Mouse (Mus musculus) neural tube, embryonic 11.5 days (tissue): ENCODE results near the gene Sgms1. TPM values are rescaled to one million over a fixed set of nuclear protein-coding genes. Genes with fewer than 3 reads are reported as not detected.

Experiments
- ATAC-seq: fragments of 200-750 bp; cut with Nextera tagmentation; 2 replicates; pipeline ENCODE4 v1.8.0; 2017; ENCODE audit warnings: moderate number of reproducible peaks, mild to moderate bottlenecking, moderate TSS enrichment, moderate library complexity; ENCODE audit not compliant: insufficient read depth, low FRiP score, low TSS enrichment
- DNase-seq: peaks from one replicate; pipeline ENCODE4 v3.0.0-alpha.2; 2015; ENCODE audit warnings: low spot score
- H3K27ac ChIP-seq: fragments of 300-500 bp; sonication (generic); 2 replicates; pipeline ENCODE4 v1.5.1; 2014; ENCODE audit warnings: low read depth, mild to moderate bottlenecking, low read length
- H3K27me3 ChIP-seq: fragments of 300-500 bp; sonication (generic); 2 replicates; pipeline ENCODE4 v1.6.1; 2014; ENCODE audit warnings: mild to moderate bottlenecking, low read length, mixed read lengths; ENCODE audit not compliant: control insufficient read depth, insufficient read depth
- H3K36me3 ChIP-seq: fragments of 300-500 bp; sonication (generic); 2 replicates; pipeline ENCODE4 v1.6.1; 2014; ENCODE audit warnings: mild to moderate bottlenecking, low read length, moderate library complexity, mixed read lengths; ENCODE audit not compliant: control insufficient read depth, insufficient read depth
- H3K4me1 ChIP-seq: fragments of 300-500 bp; sonication (generic); 2 replicates; pipeline ENCODE4 v1.6.1; 2014; ENCODE audit warnings: low read length, mixed read lengths; ENCODE audit not compliant: control insufficient read depth, insufficient read depth
- H3K4me2 ChIP-seq: fragments of 300-500 bp; sonication (generic); 2 replicates; pipeline ENCODE4 v1.6.1; 2014; ENCODE audit warnings: low read depth, mild to moderate bottlenecking, moderate library complexity
- H3K4me3 ChIP-seq: fragments of 300-500 bp; sonication (generic); 2 replicates; pipeline ENCODE4 v1.5.1; 2014; ENCODE audit warnings: low read depth, low read length
- H3K9ac ChIP-seq: fragments of 300-500 bp; sonication (generic); 2 replicates; pipeline ENCODE4 v1.6.1; 2014; ENCODE audit warnings: mild to moderate bottlenecking, low read length
- H3K9me3 ChIP-seq: fragments of 300-500 bp; sonication (generic); 2 replicates; pipeline ENCODE4 v1.6.1; 2016; ENCODE audit warnings: low read length; ENCODE audit not compliant: control insufficient read depth
- WGBS: fragments of 180-500 bp; shearing (Covaris S2); extraction: QIAGEN DNeasy Blood & Tissue Kit; methylation state at CpG from one replicate; pipeline ENCODE4 v1.1.7; 2014; 5-methylcytosine and 5-hydroxymethylcytosine counted together
- polyA plus RNA-seq: library from polyadenylated mRNA; unstranded; fragments of >200 nt; fragmentation: Nextera tagmentation; extraction: Ambion mirVana; gene quantifications from 2 replicates; pipeline ENCODE4 v1.2.1, GENCODE M21; 2014

Gene Sgms1
- polyA plus RNA-seq, 1 experiment from 2014 or later, result 11.0 TPM

DNA sequence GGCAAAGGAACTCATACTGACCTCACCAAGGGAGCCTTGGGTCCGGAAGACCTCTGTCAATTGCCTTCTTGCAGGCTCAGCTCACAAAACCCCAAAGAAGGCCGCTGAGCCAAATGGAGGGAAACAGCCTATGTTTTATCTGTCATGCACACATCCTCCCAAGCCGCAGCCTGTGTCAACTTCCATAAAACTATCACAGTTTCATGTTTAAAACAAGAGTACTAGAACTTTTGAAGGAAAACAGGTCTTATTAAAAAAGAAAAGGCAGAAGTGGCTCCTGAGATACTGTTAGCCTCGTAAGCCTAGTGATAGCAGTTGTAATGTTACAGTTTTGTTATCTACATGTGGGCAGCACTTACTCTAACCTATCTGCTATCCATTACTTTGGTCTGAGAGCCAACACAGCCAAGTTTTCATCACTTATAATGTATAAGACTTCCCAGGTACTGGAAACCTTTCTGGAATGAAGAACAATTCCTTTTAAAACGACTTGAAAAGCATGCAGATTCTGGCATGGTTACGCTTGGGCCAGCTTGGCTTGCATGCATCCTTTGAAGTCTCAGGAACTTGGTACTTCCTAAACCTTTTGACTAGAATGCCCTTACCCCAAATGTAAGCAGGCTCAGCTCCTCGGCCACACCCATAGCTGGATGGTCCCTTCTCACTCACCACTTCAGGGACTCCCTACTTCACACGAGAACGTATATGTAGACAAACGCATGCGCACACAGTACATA, 150.6 kb downstream of the Sgms1 start:
- H3K9me3 ChIP-seq, result no peaks in the 10 kb centered on the region
- no peak for DNase-seq

GRCm38 (mm10) chr19:32237685-32238084, 151.8 kb downstream of the Sgms1 start:
- H3K4me2 ChIP-seq, result no peak overlapping the region
- 48% methylated on average over 5 of the region's 5 CpGs for WGBS
- no peak overlapping the region for H3K9ac ChIP-seq
- DNase-seq (no peak), ATAC-seq (no peak)
- no peaks in the 10 kb centered on the region for H3K36me3 ChIP-seq
- H3K4me1 ChIP-seq, result no peaks in the 10 kb centered on the region
- H3K4me3 ChIP-seq, result no peak overlapping the region
- H3K27me3 ChIP-seq, result no peaks in the 10 kb centered on the region
- H3K9me3 ChIP-seq, result no peaks in the 10 kb centered on the region
- no peak overlapping the region for H3K27ac ChIP-seq

More for the DNA sequence above, 150.6 kb downstream of the Sgms1 start:
- Histone ChIP-seq H3K27ac (no peak overlapping the region), H3K27me3 (no peaks in the 10 kb centered on the region), H3K4me3 (no peak overlapping the region), H3K36me3 (no peaks in the 10 kb centered on the region), H3K4me1 (no peaks in the 10 kb centered on the region), H3K4me2 (no peak overlapping the region), H3K9ac (no peak overlapping the region)
- ATAC-seq, result no peak
- WGBS, result 84% methylated on average over 11 of the region's 11 CpGs

DNA sequence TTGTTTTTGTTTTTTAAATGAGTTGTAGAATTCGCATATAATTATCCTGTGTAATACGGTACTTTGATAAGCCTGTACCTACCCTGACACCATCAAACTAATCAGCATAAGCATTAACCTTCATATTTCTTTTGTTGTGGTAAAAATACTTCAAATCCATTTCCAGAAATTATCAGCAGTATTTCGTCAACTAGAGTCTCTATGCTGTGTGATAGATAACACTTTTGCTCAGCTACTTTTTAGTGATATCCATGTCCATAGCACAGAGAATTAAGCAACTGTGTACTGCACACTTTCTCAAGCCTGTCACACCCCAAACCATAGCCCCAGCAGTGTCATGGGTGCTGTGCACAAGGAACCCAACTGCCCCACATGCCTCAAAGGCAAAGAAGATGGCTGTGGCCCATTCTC, 152.3 kb downstream of the Sgms1 start:
- H3K36me3 ChIP-seq, result no peaks in the 10 kb centered on the region
- H3K4me3 ChIP-seq, result no peak overlapping the region
- no peak for DNase-seq
- H3K27ac ChIP-seq, result no peak overlapping the region
- no peak overlapping the region for H3K9ac ChIP-seq
- no peaks in the 10 kb centered on the region for H3K9me3 ChIP-seq
- no peak overlapping the region for H3K4me2 ChIP-seq
- no peaks in the 10 kb centered on the region for H3K4me1 ChIP-seq
- 84% methylated on average over 3 of the region's 3 CpGs for WGBS
- ATAC-seq, result no peak
- H3K27me3 ChIP-seq, result no peaks in the 10 kb centered on the region

- 76% methylated on average over 6 of the region's 6 CpGs for WGBS
- H3K9me3 ChIP-seq, result no peaks in the 10 kb centered on the region
- ATAC-seq (no peak), DNase-seq (no peak)
- H3K4me1 ChIP-seq, result no peaks in the 10 kb centered on the region
- H3K27ac ChIP-seq, result no peak overlapping the region
- H3K9ac ChIP-seq, result no peak overlapping the region
- no peak overlapping the region for H3K4me3 ChIP-seq
- no peak overlapping the region for H3K4me2 ChIP-seq
- no peaks in the 10 kb centered on the region for H3K36me3 ChIP-seq
- H3K27me3 ChIP-seq, result no peaks in the 10 kb centered on the region
Observed at GRCm38 (mm10) chr19:32234717-32235434, 154.6 kb downstream of the Sgms1 start.

DNA sequence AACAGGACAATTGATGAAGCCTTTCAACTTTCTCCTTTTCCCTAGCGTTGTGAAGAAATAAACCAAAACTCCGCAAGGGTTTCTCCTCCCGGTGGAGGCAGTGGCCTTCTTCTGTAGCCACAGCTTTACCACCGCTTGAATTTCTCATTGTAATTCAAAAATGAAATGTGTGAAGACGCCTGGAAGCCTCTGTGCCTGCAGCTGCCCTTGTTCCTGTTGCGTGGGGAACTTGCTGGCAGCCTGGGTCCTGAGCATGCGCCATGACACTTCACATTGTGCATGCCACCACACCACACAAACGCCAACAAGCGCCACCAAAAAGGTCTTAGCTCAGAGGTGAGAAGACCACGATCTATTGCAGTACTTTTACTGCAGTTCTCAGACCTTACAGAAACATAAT, 158.2 kb downstream of the Sgms1 start:
- Histone ChIP-seq H3K4me1 (no peaks in the 10 kb centered on the region), H3K4me3 (no peak overlapping the region), H3K36me3 (no peaks in the 10 kb centered on the region), H3K9ac (no peak overlapping the region), H3K27me3 (no peaks in the 10 kb centered on the region), H3K9me3 (no peaks in the 10 kb centered on the region), H3K4me2 (no peak overlapping the region), H3K27ac (no peak overlapping the region)
- DNase-seq, result no peak
- 73% methylated on average over 10 of the region's 10 CpGs for WGBS
- no peak for ATAC-seq

- WGBS, result 86% methylated on average over 5 of the region's 5 CpGs
Observed at GRCm38 (mm10) chr19:32230798-32231197, 158.7 kb downstream of the Sgms1 start.

GRCm38 (mm10) chr19:32230301-32230700, 159.2 kb downstream of the Sgms1 start:
- Histone ChIP-seq H3K4me3 (no peak overlapping the region), H3K9ac (no peak overlapping the region), H3K4me2 (no peak overlapping the region), H3K9me3 (no peaks in the 10 kb centered on the region), H3K27ac (no peak overlapping the region), H3K27me3 (no peaks in the 10 kb centered on the region), H3K4me1 (no peaks in the 10 kb centered on the region), H3K36me3 (no peaks in the 10 kb centered on the region)
- ATAC-seq, result no peak
- DNase-seq, result no peak
- WGBS, result 87% methylated on average over 5 of the region's 5 CpGs

More at GRCm38 (mm10) chr19:32230798-32231197, 158.7 kb downstream of the Sgms1 start:
- ATAC-seq (no peak), DNase-seq (no peak)
- Histone ChIP-seq H3K36me3 (no peaks in the 10 kb centered on the region), H3K4me2 (no peak overlapping the region), H3K27ac (no peak overlapping the region), H3K9me3 (no peaks in the 10 kb centered on the region), H3K4me3 (no peak overlapping the region), H3K27me3 (no peaks in the 10 kb centered on the region), H3K4me1 (no peaks in the 10 kb centered on the region), H3K9ac (no peak overlapping the region)

- ATAC-seq, result no peak
- no peak overlapping the region for H3K4me3 ChIP-seq
- WGBS, result 90% methylated on average over 5 of the region's 5 CpGs
- H3K4me1 ChIP-seq, result no peaks in the 10 kb centered on the region
- H3K9ac ChIP-seq, result no peak overlapping the region
- H3K4me2 ChIP-seq, result no peak overlapping the region
- H3K27ac ChIP-seq, result no peak overlapping the region
- no peaks in the 10 kb centered on the region for H3K36me3 ChIP-seq
- no peaks in the 10 kb centered on the region for H3K27me3 ChIP-seq
- H3K9me3 ChIP-seq, result no peaks in the 10 kb centered on the region
- no peak for DNase-seq
Observed at GRCm38 (mm10) chr19:32229776-32230175, 159.7 kb downstream of the Sgms1 start.

GRCm38 (mm10) chr19:32227175-32227574, 162.3 kb downstream of the Sgms1 start:
- Histone ChIP-seq H3K36me3 (no peaks in the 10 kb centered on the region), H3K4me2 (no peak overlapping the region), H3K9ac (no peak overlapping the region), H3K27ac (no peak overlapping the region), H3K4me1 (no peaks in the 10 kb centered on the region), H3K9me3 (no peaks in the 10 kb centered on the region), H3K4me3 (no peak overlapping the region), H3K27me3 (no peaks in the 10 kb centered on the region)
- ATAC-seq (no peak), DNase-seq (no peak)
- WGBS, result 88% methylated on average over 2 of the region's 2 CpGs
